Comparison of ENCODE assay signal across 24 mouse cellular contexts in the genomic region with DNA sequence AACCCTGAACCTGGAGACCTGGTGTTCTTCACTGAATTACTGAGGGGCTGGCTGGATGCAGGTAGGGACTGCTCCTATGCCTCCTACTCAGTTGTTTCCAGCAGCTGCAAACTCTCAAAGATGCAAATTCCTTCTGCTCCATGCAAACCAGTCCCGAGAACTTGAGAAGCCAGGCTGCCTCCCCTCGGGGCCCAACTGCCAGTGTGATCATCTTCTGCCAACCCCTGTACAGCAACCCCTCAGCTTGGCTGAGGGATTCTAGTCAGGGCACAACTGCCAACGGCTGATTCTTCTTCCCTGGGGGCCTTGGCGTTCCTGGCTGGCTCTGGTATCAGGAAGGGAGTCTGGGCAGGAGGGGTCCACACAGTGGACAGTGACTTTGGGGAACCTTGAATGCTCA. TPM values are rescaled to one million over a fixed set of nuclear protein-coding genes. Genes with fewer than 3 reads are reported as not detected.
DNase-seq lines count a peak whose midpoint lies in the region; ATAC-seq and TF ChIP-seq lines count a peak whose summit lies in the region.
"Had no signal": no experiment of that assay in that cellular context is flagged by ENCODE, and none has a peak within 500 bp of the region (broad histone marks: within the 10 kb centered on the region; RNA-seq: fewer than 3 reads in every experiment).

No protein-coding gene starts in this region.

- H3K27me3 ChIP-seq in intestine, postnatal 0 days (replicated peaks; ENCODE audit: control insufficient read depth, insufficient read depth, low read length), result no peaks in the 10 kb centered on the region
- H3K27me3 ChIP-seq in intestine, embryonic 15.5 days (replicated peaks), result no peaks in the 10 kb centered on the region
- no peaks in the 10 kb centered on the region for H3K27me3 ChIP-seq in limb, embryonic 14.5 days (ENCODE audit: control insufficient read depth, insufficient read depth, low read length)
- no peaks in the 10 kb centered on the region for H3K27me3 ChIP-seq in limb, embryonic 10.5 days (ENCODE audit: low read depth, poor library complexity, severe bottlenecking)
- no peaks in the 10 kb centered on the region for H3K27me3 ChIP-seq in CH12.LX (replicated peaks)
- no peaks in the 10 kb centered on the region for H3K27me3 ChIP-seq in embryonic facial prominence, embryonic 14.5 days (replicated peaks; ENCODE audit: control insufficient read depth, insufficient read depth, low read length)
- H3K27me3 ChIP-seq in liver, embryonic 11.5 days (replicated peaks; ENCODE audit: control insufficient read depth, insufficient read depth, low read length), result no peaks in the 10 kb centered on the region
- H3K27me3 ChIP-seq: embryonic facial prominence, embryonic 12.5 days; heart, embryonic 12.5 days; limb, embryonic 12.5 days; neural tube, embryonic 15.5 days had no signal

- peaks cover 3% of the 10 kb centered on the region; the same call in 1 of the 2 replicates for H3K36me3 ChIP-seq in intestine, postnatal 0 days (ENCODE audit: control insufficient read depth, insufficient read depth)
- H3K36me3 ChIP-seq in intestine, embryonic 15.5 days, result no peaks in the 10 kb centered on the region
- H3K36me3 ChIP-seq in limb, embryonic 14.5 days (ENCODE audit: control insufficient read depth, insufficient read depth, low read length), result 0 out of 2 replicates have a peak, but pooled peaks cover 17% of the 10 kb centered on the region
- H3K36me3 ChIP-seq in limb, embryonic 10.5 days, result peaks cover 20% of the 10 kb centered on the region
- H3K36me3 ChIP-seq in CH12.LX (replicated peaks in 1 of 2; ENCODE audit: control insufficient read depth in 1 of 2, insufficient read depth in 1 of 2, low read length in 1 of 2), result peaks cover 8 to 50% of the 10 kb centered on the region in 2 experiments
- 0 out of 2 replicates have a peak, but pooled peaks cover 6% of the 10 kb centered on the region for H3K36me3 ChIP-seq in embryonic facial prominence, embryonic 14.5 days (ENCODE audit: control insufficient read depth, insufficient read depth, low read length)
- H3K36me3 ChIP-seq in liver, embryonic 11.5 days (ENCODE audit: control insufficient read depth, insufficient read depth, low read length), result no peaks in the 10 kb centered on the region
- H3K36me3 ChIP-seq: neural tube, embryonic 15.5 days had no signal

- no peaks in the 10 kb centered on the region for H3K9me3 ChIP-seq in intestine, postnatal 0 days (ENCODE audit: control insufficient read depth)
- no peaks in the 10 kb centered on the region for H3K9me3 ChIP-seq in intestine, embryonic 15.5 days
- no peaks in the 10 kb centered on the region for H3K9me3 ChIP-seq in limb, embryonic 14.5 days (ENCODE audit: control insufficient read depth, low read length)
- no peaks in the 10 kb centered on the region for H3K9me3 ChIP-seq in limb, embryonic 10.5 days (replicated peaks)
- no peaks in the 10 kb centered on the region for H3K9me3 ChIP-seq in CH12.LX (replicated peaks; ENCODE audit: low read length)
- H3K9me3 ChIP-seq in embryonic facial prominence, embryonic 14.5 days (ENCODE audit: control insufficient read depth, low read length), result no peaks in the 10 kb centered on the region
- H3K9me3 ChIP-seq in liver, embryonic 11.5 days (ENCODE audit: control insufficient read depth, low read length), result no peaks in the 10 kb centered on the region
- H3K9me3 ChIP-seq: embryonic facial prominence, embryonic 12.5 days; heart, embryonic 12.5 days; hindbrain, embryonic 10.5 days; limb, embryonic 12.5 days; neural tube, embryonic 15.5 days had no signal

- no peak for TF ChIP-seq POLR2A in limb, embryonic 14.5 days (IDR thresholded peaks at IDR 0.05; ENCODE audit: borderline replicate concordance, extremely low read depth, insufficient read depth, insufficient read length)
- TF ChIP-seq POLR2A in CH12.LX (IDR thresholded peaks at IDR 0.05; ENCODE audit: low read depth, low read length), result no peak

- no peak overlapping the region for H3K27ac ChIP-seq in intestine, postnatal 0 days (ENCODE audit: low read depth, low read length)
- no peak overlapping the region for H3K27ac ChIP-seq in intestine, embryonic 15.5 days
- H3K27ac ChIP-seq in limb, embryonic 14.5 days (replicated peaks; ENCODE audit: low read depth, low read length), result no peak overlapping the region
- no peak overlapping the region for H3K27ac ChIP-seq in limb, embryonic 10.5 days
- no peak overlapping the region for H3K27ac ChIP-seq in CH12.LX (ENCODE audit: insufficient read depth, low read depth)
- H3K27ac ChIP-seq in embryonic facial prominence, embryonic 14.5 days (replicated peaks; ENCODE audit: low read depth, low read length), result peak overlapping the region; percentile 24; the same call in 1 of the 2 replicates
- no peak overlapping the region for H3K27ac ChIP-seq in liver, embryonic 11.5 days (ENCODE audit: low read depth, low read length)
- H3K27ac ChIP-seq: embryonic facial prominence, embryonic 12.5 days; hindbrain, embryonic 10.5 days; limb, embryonic 12.5 days; liver, embryonic 14.5 days; neural tube, embryonic 15.5 days; stomach, postnatal 0 days had no signal

- no peak for TF ChIP-seq EP300 in CH12.LX (IDR thresholded peaks at IDR 0.05; ENCODE audit: low read length)

- no peak for ATAC-seq in intestine, postnatal 0 days
- ATAC-seq in intestine, embryonic 15.5 days, result no peak
- peak; percentile 19; the same call in 1 of the 2 replicates for ATAC-seq in limb, embryonic 14.5 days (ENCODE audit: low FRiP score, low read depth)
- no peak for ATAC-seq in embryonic facial prominence, embryonic 14.5 days (ENCODE audit: low read depth)
- no peak for ATAC-seq in liver, embryonic 11.5 days (replicated peaks; ENCODE audit: low FRiP score)
- ATAC-seq: forebrain, embryonic 14.5 days had no signal

- no peak overlapping the region for H3K4me2 ChIP-seq in intestine, postnatal 0 days (replicated peaks; ENCODE audit: low read depth)
- H3K4me2 ChIP-seq in intestine, embryonic 15.5 days (replicated peaks), result no peak overlapping the region
- H3K4me2 ChIP-seq in limb, embryonic 14.5 days (replicated peaks; ENCODE audit: low read depth, low read length, severe bottlenecking), result no peak overlapping the region
- H3K4me2 ChIP-seq in CH12.LX (ENCODE audit: insufficient read depth, low read depth, poor library complexity, severe bottlenecking), result no peak overlapping the region
- H3K4me2 ChIP-seq in embryonic facial prominence, embryonic 14.5 days (ENCODE audit: low read depth, low read length), result no peak overlapping the region
- H3K4me2 ChIP-seq in liver, embryonic 11.5 days, result no peak overlapping the region
- H3K4me2 ChIP-seq: embryonic facial prominence, embryonic 12.5 days; heart, embryonic 12.5 days; limb, embryonic 12.5 days; lung, embryonic 14.5 days; neural tube, embryonic 15.5 days had no signal

- no peaks in the 10 kb centered on the region for H3K4me1 ChIP-seq in intestine, postnatal 0 days (replicated peaks; ENCODE audit: control insufficient read depth, insufficient read depth, low read length)
- H3K4me1 ChIP-seq in intestine, embryonic 15.5 days (replicated peaks), result no peaks in the 10 kb centered on the region
- no peaks in the 10 kb centered on the region for H3K4me1 ChIP-seq in limb, embryonic 14.5 days (ENCODE audit: control insufficient read depth, insufficient read depth, low read length)
- H3K4me1 ChIP-seq in limb, embryonic 10.5 days, result peaks cover 10% of the 10 kb centered on the region; the same call in 1 of the 2 replicates
- peaks cover 4 to 24% of the 10 kb centered on the region in 2 experiments; a peak in 2 of 4 replicates for H3K4me1 ChIP-seq in CH12.LX (ENCODE audit: control insufficient read depth in 1 of 2, insufficient read depth in 2 of 2)
- H3K4me1 ChIP-seq in embryonic facial prominence, embryonic 14.5 days (ENCODE audit: control insufficient read depth, insufficient read depth, low read length), result peaks cover 7% of the 10 kb centered on the region; the same call in 1 of the 2 replicates
- no peaks in the 10 kb centered on the region for H3K4me1 ChIP-seq in liver, embryonic 11.5 days (replicated peaks; ENCODE audit: control insufficient read depth, insufficient read depth, low read length)
- H3K4me1 ChIP-seq: neural tube, embryonic 15.5 days had no signal

- no peaks in the 10 kb centered on the region for H3K79me2 ChIP-seq in CH12.LX (replicated peaks; ENCODE audit: control insufficient read depth, extremely low read depth, insufficient read depth, poor library complexity, severe bottlenecking)

- 0 out of 2 replicates have a peak overlapping the region, but pooled peaks have one; percentile 11 for H3K9ac ChIP-seq in intestine, postnatal 0 days (ENCODE audit: low read depth, low read length)
- no peak overlapping the region for H3K9ac ChIP-seq in intestine, embryonic 15.5 days
- H3K9ac ChIP-seq in limb, embryonic 14.5 days (ENCODE audit: low read depth, low read length, severe bottlenecking), result no peak overlapping the region
- H3K9ac ChIP-seq in CH12.LX (ENCODE audit: insufficient read depth, low read depth), result no peak overlapping the region
- no peak overlapping the region for H3K9ac ChIP-seq in embryonic facial prominence, embryonic 14.5 days (ENCODE audit: low read depth, low read length)
- H3K9ac ChIP-seq in liver, embryonic 11.5 days (ENCODE audit: low read depth, low read length), result no peak overlapping the region
- H3K9ac ChIP-seq: embryonic facial prominence, embryonic 12.5 days; heart, embryonic 12.5 days; limb, embryonic 12.5 days; liver, embryonic 14.5 days; lung, embryonic 14.5 days; neural tube, embryonic 15.5 days had no signal

- DNase-seq in limb, embryonic 14.5 days (ENCODE audit: low spot score), result no peak
- DNase-seq in limb, embryonic 10.5 days (ENCODE audit: low spot score), result no peak
- DNase-seq in CH12.LX (ENCODE audit: extremely low read depth), result peak; percentile 45
- DNase-seq in embryonic facial prominence, embryonic 14.5 days (ENCODE audit: low spot score), result peak; percentile 57
- no peak for DNase-seq in liver, embryonic 11.5 days (ENCODE audit: low spot score)
- DNase-seq: cerebellum, adult 11-12 months; heart, postnatal 10 days; kidney, adult 2 months; lung, embryonic 14.5 days; thymus, adult 2 months; thymus, postnatal 4 days had no signal

- in situ Hi-C loops in CH12.LX (cut with MboI; ENCODE audit: low pct_ligation_motif_present, low pct_unique_long_range_greater_than_20kb, low sequenced_read_pairs), result no loop called here

- no peak for TF ChIP-seq CTCF in intestine, postnatal 0 days (IDR thresholded peaks at IDR 0.05; ENCODE audit: low read depth)
- no peak for TF ChIP-seq CTCF in CH12.LX (conservative IDR thresholded peaks at IDR 0.05 in 1 of 2, IDR thresholded peaks at IDR 0.05 in 1 of 2; ENCODE audit: low read depth in 2 of 2, low read length in 2 of 2)

- dilution Hi-C loops in CH12.LX (cut with MboI; ENCODE audit: extremely low pct_ligation_motif_present, extremely low pct_unique_long_range_greater_than_20kb, low sequenced_read_pairs), result no loop called here

- no peak for TF ChIP-seq RAD21 in CH12.LX (IDR thresholded peaks at IDR 0.05; ENCODE audit: low read depth, low read length)

- WGBS in intestine, postnatal 0 days, result 59% methylated on average over 4 of the region's 4 CpGs
- WGBS in intestine, embryonic 15.5 days, result 52% methylated on average over 4 of the region's 4 CpGs
- WGBS in limb, embryonic 14.5 days, result 59% methylated on average over 4 of the region's 4 CpGs
- 75% methylated on average over 4 of the region's 4 CpGs for WGBS in limb, embryonic 10.5 days
- WGBS in embryonic facial prominence, embryonic 14.5 days, result 31% methylated on average over 4 of the region's 4 CpGs
- WGBS in liver, embryonic 11.5 days, result 67% methylated on average over 4 of the region's 4 CpGs

- no peak overlapping the region for H3K4me3 ChIP-seq in intestine, postnatal 0 days (ENCODE audit: low read depth, low read length)
- no peak overlapping the region for H3K4me3 ChIP-seq in intestine, embryonic 15.5 days (replicated peaks)
- H3K4me3 ChIP-seq in limb, embryonic 14.5 days (replicated peaks; ENCODE audit: low read length), result no peak overlapping the region
- H3K4me3 ChIP-seq in limb, embryonic 10.5 days, result no peak overlapping the region
- H3K4me3 ChIP-seq in CH12.LX (replicated peaks in 1 of 3; ENCODE audit: low read depth in 2 of 3, low read length in 2 of 3, poor library complexity in 1 of 3), result no peak overlapping the region
- no peak overlapping the region for H3K4me3 ChIP-seq in embryonic facial prominence, embryonic 14.5 days (ENCODE audit: low read depth, low read length)
- no peak overlapping the region for H3K4me3 ChIP-seq in liver, embryonic 11.5 days (ENCODE audit: low read depth, low read length)
- H3K4me3 ChIP-seq: embryonic facial prominence, embryonic 12.5 days; heart, embryonic 12.5 days; hindbrain, embryonic 10.5 days; limb, embryonic 12.5 days; neural tube, embryonic 15.5 days had no signal

RNA-seq across cellular contexts. Expression of gene Spdef, which starts 17.7 kb away (rescaled TPM):
- 8.9 and 9.9 TPM in 2 replicates for polyA plus RNA-seq in intestine, postnatal 0 days (2015; fragmentation: Nextera tagmentation; extraction: Ambion mirVana)
- 14.1 and 17.1 TPM in 2 replicates for polyA plus RNA-seq in intestine, embryonic 15.5 days (2015; fragmentation: Nextera tagmentation; extraction: Ambion mirVana)
- 0.52 and 0.67 TPM in 2 replicates for polyA plus RNA-seq in limb, embryonic 14.5 days (2012; rRNA removed)
- 0.39 TPM in 1 of 2 replicates, not detected in the other for polyA plus RNA-seq in limb, embryonic 14.5 days (2014; fragmentation: Nextera tagmentation; extraction: Ambion mirVana)
- 0.26 TPM in 1 of 2 replicates, not detected in the other for polyA plus RNA-seq in limb, embryonic 10.5 days (2016; fragmentation: Nextera tagmentation; extraction: Ambion mirVana)
- total RNA-seq in CH12.LX (2012; rRNA removed), result not detected in 2 replicates
- total RNA-seq in CH12.LX (2014; rRNA removed), result not detected in 2 replicates
- polyA plus RNA-seq in CH12.LX (2012; ENCODE audit: insufficient read length, low read depth), result not detected in 2 replicates
- polyA plus RNA-seq in embryonic facial prominence, embryonic 14.5 days (2014; fragmentation: Nextera tagmentation; extraction: Ambion mirVana), result 0.26 and 1.6 TPM in 2 replicates
- 0.32 TPM in 1 of 2 replicates, not detected in the other for polyA plus RNA-seq in liver, embryonic 11.5 days (2014; fragmentation: Nextera tagmentation; extraction: Ambion mirVana)
- total RNA-seq: gastrocnemius, adult 8-10 months; granulocyte monocyte progenitor cell, adult 5-6 weeks; megakaryocyte, adult 5-6 weeks had no signal
- polyA plus RNA-seq: liver, embryonic 14.5 days had no signal

Comparison
In these comparisons a context has a peak if more than half of its experiments do, and no peak if none do; other contexts are left out.
1. DNase-seq: peak in CH12.LX (single experiment) and embryonic facial prominence, embryonic 14.5 days (single experiment); none in limb, embryonic 14.5 days (single experiment), limb, embryonic 10.5 days (single experiment) and liver, embryonic 11.5 days (single experiment).